In genomic region chr3:121553294-121553693, GRCm38 (mm10) we compare ENCODE assay signal across 11 mouse cellular contexts. TPM values are rescaled to one million over a fixed set of nuclear protein-coding genes. Genes with fewer than 3 reads are reported as not detected.
DNase-seq lines count a peak whose midpoint lies in the region; ATAC-seq and TF ChIP-seq lines count a peak whose summit lies in the region.
"Had no signal": no experiment of that assay in that cellular context is flagged by ENCODE, and none has a peak within 500 bp of the region (broad histone marks: within the 10 kb centered on the region; RNA-seq: fewer than 3 reads in every experiment).

No protein-coding gene starts in this region.

- no peaks in the 10 kb centered on the region for H3K9me3 ChIP-seq in heart, embryonic 12.5 days (replicated peaks)
- no peaks in the 10 kb centered on the region for H3K9me3 ChIP-seq in lung, embryonic 16.5 days (ENCODE audit: control insufficient read depth, low read length)
- H3K9me3 ChIP-seq: heart, embryonic 10.5 days; intestine, embryonic 15.5 days had no signal

- ATAC-seq in heart, embryonic 12.5 days (ENCODE audit: insufficient number of reproducible peaks, low FRiP score): no peak
- ATAC-seq in lung, embryonic 16.5 days (ENCODE audit: low read depth): peak; percentile 56; the same call in 1 of the 2 replicates

- H3K4me1 ChIP-seq in heart, embryonic 12.5 days (replicated peaks): peaks cover 8% of the 10 kb centered on the region
- H3K4me1 ChIP-seq in embryonic fibroblast, embryonic 13.5 days (ENCODE audit: control insufficient read depth, insufficient read depth, low read length): peaks cover 4% of the 10 kb centered on the region; the same call in 1 of the 2 replicates
- H3K4me1 ChIP-seq in lung, embryonic 16.5 days (replicated peaks; ENCODE audit: control insufficient read depth, insufficient read depth, low read length): peaks cover 14% of the 10 kb centered on the region
- H3K4me1 ChIP-seq: intestine, embryonic 15.5 days had no signal

- no peaks in the 10 kb centered on the region for H3K36me3 ChIP-seq in heart, embryonic 12.5 days
- no peaks in the 10 kb centered on the region for H3K36me3 ChIP-seq in lung, embryonic 16.5 days (ENCODE audit: control insufficient read depth, insufficient read depth, low read length)
- H3K36me3 ChIP-seq: heart, embryonic 10.5 days; intestine, embryonic 15.5 days had no signal

- intact Hi-C loops in left cerebral cortex, postnatal 14 days (cut with DNase I): no loop called here

- WGBS in heart, embryonic 12.5 days: 50% methylated on average over 14 of the region's 14 CpGs
- WGBS in lung, embryonic 16.5 days: 30% methylated on average over 14 of the region's 14 CpGs

- H3K9ac ChIP-seq in heart, embryonic 12.5 days: no peak overlapping the region
- peak overlapping the region; percentile 10; the same call in 1 of the 2 replicates for H3K9ac ChIP-seq in lung, embryonic 16.5 days (ENCODE audit: low read length)
- H3K9ac ChIP-seq: intestine, embryonic 15.5 days; liver, embryonic 14.5 days had no signal

- no peak for TF ChIP-seq POLR2A in embryonic fibroblast, embryonic 13.5 days (IDR thresholded peaks at IDR 0.05; ENCODE audit: low read depth, low read length)

- DNase-seq in heart, adult 9 months (ENCODE audit: low spot score in 2 of 2): no peak
- DNase-seq in MN1 (ENCODE audit: low spot score): peak; percentile 14
- no peak for DNase-seq in T-cell, adult 2 months (ENCODE audit: low spot score)
- no peak for DNase-seq in left cerebral cortex, postnatal 14 days (ENCODE audit: low spot score in 2 of 2)
- no peak for DNase-seq in cerebellum, adult 9-10 months

- H3K4me2 ChIP-seq in heart, embryonic 12.5 days: no peak overlapping the region
- H3K4me2 ChIP-seq in lung, embryonic 16.5 days (ENCODE audit: low read depth, low read length): no peak overlapping the region
- H3K4me2 ChIP-seq: intestine, embryonic 15.5 days had no signal

- TF ChIP-seq CTCF in embryonic fibroblast, embryonic 13.5 days (IDR thresholded peaks at IDR 0.05; ENCODE audit: borderline replicate concordance, insufficient read depth, low read length): no peak

- no peaks in the 10 kb centered on the region for H3K27me3 ChIP-seq in heart, embryonic 12.5 days (replicated peaks)
- no peaks in the 10 kb centered on the region for H3K27me3 ChIP-seq in lung, embryonic 16.5 days (ENCODE audit: control insufficient read depth, insufficient read depth, low read depth, low read length)
- H3K27me3 ChIP-seq: intestine, embryonic 15.5 days had no signal

- H3K27ac ChIP-seq in heart, embryonic 12.5 days (ENCODE audit: poor library complexity, severe bottlenecking): 0 out of 2 replicates have a peak overlapping the region, but pooled peaks have one; percentile 7
- H3K27ac ChIP-seq in embryonic fibroblast, embryonic 13.5 days (ENCODE audit: insufficient read depth, low read length): peak overlapping the region; percentile 85
- H3K27ac ChIP-seq in lung, embryonic 16.5 days (ENCODE audit: low read length): peak overlapping the region; percentile 58; the same call in 1 of the 2 replicates
- H3K27ac ChIP-seq: heart, embryonic 10.5 days; intestine, embryonic 15.5 days; liver, embryonic 14.5 days had no signal

- no peak overlapping the region for H3K4me3 ChIP-seq in heart, embryonic 12.5 days
- no peak overlapping the region for H3K4me3 ChIP-seq in embryonic fibroblast, embryonic 13.5 days (ENCODE audit: insufficient read depth, low read length)
- H3K4me3 ChIP-seq in lung, embryonic 16.5 days (ENCODE audit: low read length): no peak overlapping the region
- H3K4me3 ChIP-seq: heart, embryonic 10.5 days; intestine, embryonic 15.5 days had no signal

RNA-seq across cellular contexts. Expression of gene Slc44a3, which starts 21.1 kb away (rescaled TPM):
- 0.55 and 1.1 TPM in 2 replicates for polyA plus RNA-seq in heart, embryonic 12.5 days (2016; fragmentation: Nextera tagmentation; extraction: Ambion mirVana)
- polyA plus RNA-seq in embryonic fibroblast, embryonic 13.5 days (2011; ENCODE audit: insufficient read length, low read depth, missing spikeins): 0.70 TPM in 1 of 2 replicates, not detected in the other
- 24.4 and 28.1 TPM in 2 replicates for polyA plus RNA-seq in lung, embryonic 16.5 days (2015; fragmentation: Nextera tagmentation; extraction: Ambion mirVana)
- not detected for total RNA-seq in left cerebral cortex, postnatal 14 days (2021)

Comparison
In these comparisons a context has a peak if more than half of its experiments do, and no peak if none do; other contexts are left out.
1. H3K27ac ChIP-seq: peak in every context shown above with its lines; median percentile 85 in embryonic fibroblast, embryonic 13.5 days; 58 in lung, embryonic 16.5 days; 7 in heart, embryonic 12.5 days.
2. RNA of gene Slc44a3, which starts 21.1 kb away (polyA plus RNA-seq): 24.4 to 28.1 TPM in lung, embryonic 16.5 days; 0.55 to 1.1 TPM in heart, embryonic 12.5 days and 0.70 TPM in embryonic fibroblast, embryonic 13.5 days; every median in the first group is over 10 times any median in the second.